In genomic region chr9:102352186-102353055, GRCm38 (mm10) we compare ENCODE assay signal across 9 mouse cellular contexts. TPM values are rescaled to one million over a fixed set of nuclear protein-coding genes. Genes with fewer than 3 reads are reported as not detected.
DNase-seq lines count a peak whose midpoint lies in the region; ATAC-seq and TF ChIP-seq lines count a peak whose summit lies in the region.
"Had no signal": no experiment of that assay in that cellular context is flagged by ENCODE, and none has a peak within 500 bp of the region (broad histone marks: within the 10 kb centered on the region; RNA-seq: fewer than 3 reads in every experiment).

No protein-coding gene starts in this region.

- ATAC-seq in heart, embryonic 11.5 days (replicated peaks; ENCODE audit: insufficient number of reproducible peaks, low FRiP score, low TSS enrichment): no peak
- no peak for ATAC-seq in limb, embryonic 11.5 days (ENCODE audit: insufficient number of reproducible peaks, low FRiP score, low TSS enrichment, low read depth)
- ATAC-seq in stomach, postnatal 0 days (ENCODE audit: low FRiP score, low TSS enrichment): no peak

- H3K4me1 ChIP-seq in heart, embryonic 11.5 days (ENCODE audit: control insufficient read depth, insufficient read depth, low read length): peaks cover 19% of the 10 kb centered on the region
- peaks cover 34% of the 10 kb centered on the region for H3K4me1 ChIP-seq in forebrain, embryonic 10.5 days
- H3K4me1 ChIP-seq in limb, embryonic 11.5 days (ENCODE audit: control insufficient read depth, insufficient read depth, low read length): peaks cover 8% of the 10 kb centered on the region
- no peaks in the 10 kb centered on the region for H3K4me1 ChIP-seq in stomach, postnatal 0 days (replicated peaks; ENCODE audit: control insufficient read depth, insufficient read depth)

- WGBS in heart, embryonic 11.5 days (ENCODE audit: insufficient replicate concordance): 4% methylated on average over 30 of the region's 30 CpGs
- WGBS in forebrain, embryonic 10.5 days: 3% methylated on average over 30 of the region's 30 CpGs
- WGBS in limb, embryonic 11.5 days: 3% methylated on average over 30 of the region's 30 CpGs
- 10% methylated on average over 30 of the region's 30 CpGs for WGBS in stomach, postnatal 0 days

- intact Hi-C loops in heart, postnatal 36 days (cut with DNase I): loop anchor here (5.0 to 10.0 kb wide), 3 partner anchors 318 to 1040 kb away; no protein-coding TSS in a partner anchor

- peak overlapping the region; percentile 57 for H3K4me3 ChIP-seq in heart, embryonic 11.5 days (ENCODE audit: low read depth, low read length)
- peak overlapping the region; percentile 82 for H3K4me3 ChIP-seq in forebrain, embryonic 10.5 days
- 0 out of 2 replicates have a peak overlapping the region, but pooled peaks have one; percentile 56 for H3K4me3 ChIP-seq in limb, embryonic 11.5 days (ENCODE audit: low read depth, low read length)
- peak overlapping the region; percentile 52 for H3K4me3 ChIP-seq in stomach, postnatal 0 days (ENCODE audit: low read depth, low read length)
- H3K4me3 ChIP-seq: myocyte had no signal

- H3K4me2 ChIP-seq in heart, embryonic 11.5 days: peak overlapping the region; percentile 97
- peak overlapping the region; percentile 100 for H3K4me2 ChIP-seq in limb, embryonic 11.5 days (ENCODE audit: low read depth, severe bottlenecking)
- peak overlapping the region; percentile 88 for H3K4me2 ChIP-seq in stomach, postnatal 0 days (replicated peaks; ENCODE audit: low read depth)

- H3K9me3 ChIP-seq in heart, embryonic 11.5 days (replicated peaks; ENCODE audit: control insufficient read depth, low read length): no peaks in the 10 kb centered on the region
- no peaks in the 10 kb centered on the region for H3K9me3 ChIP-seq in forebrain, embryonic 10.5 days
- no peaks in the 10 kb centered on the region for H3K9me3 ChIP-seq in limb, embryonic 11.5 days (ENCODE audit: control insufficient read depth, low read length)
- no peaks in the 10 kb centered on the region for H3K9me3 ChIP-seq in stomach, postnatal 0 days (ENCODE audit: control insufficient read depth, low read length)

- TF ChIP-seq CTCF in stomach, postnatal 0 days (IDR thresholded peaks at IDR 0.05; ENCODE audit: low read depth): no peak

- DNase-seq in heart, postnatal 36 days: no peak
- peak; percentile 30 for DNase-seq in ZHBTc4 (ENCODE audit: low read depth, low spot score)
- peak; percentile 56 for DNase-seq in forebrain, embryonic 10.5 days (ENCODE audit: extremely low spot score, low spot score)
- DNase-seq in limb, embryonic 11.5 days (ENCODE audit: low spot score): peak; percentile 42
- peak; percentile 11 for DNase-seq in stomach, postnatal 0 days (ENCODE audit: low spot score)
- DNase-seq in thymus, postnatal 0 days (ENCODE audit: low spot score): no peak
- DNase-seq in B cell, adult 2 months: no peak

- no peak overlapping the region for H3K27ac ChIP-seq in heart, embryonic 11.5 days (ENCODE audit: low read depth, low read length)
- peak overlapping the region; percentile 90 for H3K27ac ChIP-seq in forebrain, embryonic 10.5 days
- no peak overlapping the region for H3K27ac ChIP-seq in limb, embryonic 11.5 days (replicated peaks; ENCODE audit: low read depth, low read length)
- no peak overlapping the region for H3K27ac ChIP-seq in stomach, postnatal 0 days (replicated peaks)

- no peak for TF ChIP-seq EP300 in stomach, postnatal 0 days (optimal IDR thresholded peaks at IDR 0.05)

- H3K27me3 ChIP-seq in heart, embryonic 11.5 days (ENCODE audit: control insufficient read depth, insufficient read depth, low read length): peaks cover 93% of the 10 kb centered on the region
- H3K27me3 ChIP-seq in forebrain, embryonic 10.5 days (ENCODE audit: poor library complexity, severe bottlenecking): peaks cover 96% of the 10 kb centered on the region
- peaks cover 65% of the 10 kb centered on the region for H3K27me3 ChIP-seq in limb, embryonic 11.5 days (ENCODE audit: control insufficient read depth, insufficient read depth, low read length)
- peaks cover 18% of the 10 kb centered on the region for H3K27me3 ChIP-seq in stomach, postnatal 0 days (ENCODE audit: control insufficient read depth, insufficient read depth, low read length)

- no peak overlapping the region for H3K9ac ChIP-seq in heart, embryonic 11.5 days (ENCODE audit: low read depth, low read length)
- H3K9ac ChIP-seq in limb, embryonic 11.5 days (ENCODE audit: low read length): no peak overlapping the region
- H3K9ac ChIP-seq in stomach, postnatal 0 days (ENCODE audit: low read length): no peak overlapping the region

- H3K36me3 ChIP-seq in heart, embryonic 11.5 days (ENCODE audit: control insufficient read depth, insufficient read depth, low read length): no peaks in the 10 kb centered on the region
- H3K36me3 ChIP-seq in forebrain, embryonic 10.5 days (replicated peaks): no peaks in the 10 kb centered on the region
- H3K36me3 ChIP-seq in limb, embryonic 11.5 days (ENCODE audit: control insufficient read depth, insufficient read depth, low read length): no peaks in the 10 kb centered on the region
- H3K36me3 ChIP-seq in stomach, postnatal 0 days (ENCODE audit: control insufficient read depth, insufficient read depth, low read length): no peaks in the 10 kb centered on the region

RNA-seq across cellular contexts. Expression of gene Ephb1, which starts 2.1 kb away (rescaled TPM):
- polyA plus RNA-seq in heart, embryonic 11.5 days (2014; fragmentation: Nextera tagmentation; extraction: Ambion mirVana): 0.44 and 0.87 TPM in 2 replicates
- total RNA-seq in heart, postnatal 36 days (2021): 10 to 100 TPM; 15.5 to 22.4 TPM
- polyA plus RNA-seq in forebrain, embryonic 10.5 days (2016; fragmentation: Nextera tagmentation; extraction: Ambion mirVana): 9.1 and 11.0 TPM in 2 replicates
- polyA plus RNA-seq in limb, embryonic 11.5 days (2014; fragmentation: Nextera tagmentation; extraction: Ambion mirVana): 1.6 and 2.1 TPM in 2 replicates
- 1.0 and 1.1 TPM in 2 replicates for polyA plus RNA-seq in stomach, postnatal 0 days (2015; fragmentation: Nextera tagmentation; extraction: Ambion mirVana)
- 0.17 and 0.23 TPM in 2 replicates for polyA plus RNA-seq in thymus, postnatal 0 days (2015; fragmentation: Nextera tagmentation; extraction: Ambion mirVana)

Comparison
In these comparisons a context has a peak if more than half of its experiments do, and no peak if none do; other contexts are left out.
1. DNase-seq: peak in ZHBTc4 (single experiment), forebrain, embryonic 10.5 days (single experiment), limb, embryonic 11.5 days (single experiment) and stomach, postnatal 0 days (single experiment); none in heart, postnatal 36 days (0 of 2), thymus, postnatal 0 days (single experiment) and B cell, adult 2 months (0 of 2).
2. Peak in every context shown above with its lines, with median percentiles within 50 percentile points of each other: H3K4me2 ChIP-seq and H3K4me3 ChIP-seq.